In genomic region chr1:165576459-165577112, GRCm38 (mm10) we compare ENCODE assay signal across 25 mouse cellular contexts. TPM values are rescaled to one million over a fixed set of nuclear protein-coding genes. Genes with fewer than 3 reads are reported as not detected.
A peak's percentile ranks its signal among the peaks of the same experiment; 100 is the strongest.
DNase-seq lines count a peak whose midpoint lies in the region; ATAC-seq and TF ChIP-seq lines count a peak whose summit lies in the region.
"Had no signal": no experiment of that assay in that cellular context is flagged by ENCODE, and none has a peak within 500 bp of the region (broad histone marks: within the 10 kb centered on the region; RNA-seq: fewer than 3 reads in every experiment).

No protein-coding gene starts in this region.

- H3K27ac ChIP-seq in MEL (ENCODE audit: control insufficient read depth, low read depth, low read length) = peak overlapping the region; percentile 9; the same call in 1 of the 2 replicates
- H3K27ac ChIP-seq in kidney, embryonic 15.5 days = no peak overlapping the region
- H3K27ac ChIP-seq: embryonic facial prominence, embryonic 10.5 days; embryonic facial prominence, embryonic 12.5 days; forebrain, embryonic 13.5 days; forebrain, embryonic 15.5 days had no signal

- peak; percentile 61 to 63; a peak in 3 of 4 replicates for TF ChIP-seq EP300 in MEL (IDR thresholded peaks at IDR 0.05; ENCODE audit: low read depth in 1 of 2, low read length in 2 of 2)

- no peaks in the 10 kb centered on the region for H3K9me3 ChIP-seq in MEL (replicated peaks; ENCODE audit: insufficient read depth, low read length)
- H3K9me3 ChIP-seq in kidney, embryonic 15.5 days (replicated peaks) = peaks cover 3% of the 10 kb centered on the region; the same call in 1 of the 2 replicates
- H3K9me3 ChIP-seq: embryonic facial prominence, embryonic 10.5 days; embryonic facial prominence, embryonic 12.5 days; G1E had no signal

- no peak for TF ChIP-seq RAD21 in MEL (IDR thresholded peaks at IDR 0.05; ENCODE audit: low read depth, low read length)

- no peak for TF ChIP-seq CTCF in MEL (IDR thresholded peaks at IDR 0.05 in 2 of 3, conservative IDR thresholded peaks at IDR 0.05 in 1 of 3; ENCODE audit: control insufficient read depth in 1 of 3, insufficient read depth in 1 of 3, low read depth in 2 of 3, low read length in 3 of 3, poor library complexity in 1 of 3, severe bottlenecking in 1 of 3)
- TF ChIP-seq CTCF in lung, adult 2 months (IDR thresholded peaks at IDR 0.05; ENCODE audit: insufficient read depth, low read length) = no peak

- WGBS in lung, adult 2 months = 60% methylated on average over 9 of the region's 9 CpGs
- WGBS in kidney, embryonic 15.5 days = 72% methylated on average over 9 of the region's 9 CpGs

- H3K4me3 ChIP-seq in MEL (ENCODE audit: control insufficient read depth in 1 of 2, insufficient read depth in 1 of 2, low read depth in 2 of 2, low read length in 2 of 2) = peak overlapping the region in 1 of 2 experiments; percentile 25; a peak in 3 of 4 replicates
- no peak overlapping the region for H3K4me3 ChIP-seq in lung, adult 2 months (replicated peaks; ENCODE audit: extremely low read depth, low read depth, low read length)
- no peak overlapping the region for H3K4me3 ChIP-seq in kidney, embryonic 15.5 days (replicated peaks)
- H3K4me3 ChIP-seq: embryonic facial prominence, embryonic 10.5 days; embryonic facial prominence, embryonic 12.5 days; forebrain, embryonic 13.5 days; forebrain, embryonic 15.5 days had no signal

- no peaks in the 10 kb centered on the region; a peak in 2 of 4 replicates for H3K27me3 ChIP-seq in MEL (ENCODE audit: control insufficient read depth in 1 of 2, insufficient read depth in 2 of 2, low read length in 2 of 2)
- no peaks in the 10 kb centered on the region for H3K27me3 ChIP-seq in kidney, embryonic 15.5 days
- H3K27me3 ChIP-seq: CH12.LX; embryonic facial prominence, embryonic 12.5 days; forebrain, embryonic 13.5 days; forebrain, embryonic 15.5 days; Patski had no signal

- peak; percentile 67 for DNase-seq in MEL (ENCODE audit: low read depth, low spot score)
- DNase-seq in lung, adult 2 months = no peak
- no peak for DNase-seq in urinary bladder, adult 2 months (ENCODE audit: low spot score)
- no peak for DNase-seq in embryo, embryonic 10 days (ENCODE audit: low spot score)
- DNase-seq: adrenal gland, adult 8-10 months; adrenal gland, postnatal 14 days; adrenal gland, postnatal 36 days; cerebellum, adult 11-12 months; cerebellum, adult 2 months; cerebellum, adult 9-10 months; cerebellum, postnatal 10 days; cerebellum, postnatal 25 days; forebrain, postnatal 0 days had no signal

- H3K9ac ChIP-seq in MEL (ENCODE audit: control insufficient read depth, low read depth, low read length, poor library complexity, severe bottlenecking) = 0 out of 2 replicates have a peak overlapping the region, but pooled peaks have one; percentile 9
- no peak overlapping the region for H3K9ac ChIP-seq in kidney, embryonic 15.5 days
- H3K9ac ChIP-seq: embryonic facial prominence, embryonic 12.5 days; forebrain, embryonic 13.5 days; forebrain, embryonic 15.5 days; forebrain, postnatal 0 days had no signal

- peak; percentile 78 for ATAC-seq in common myeloid progenitor, adult 5-6 weeks (replicated peaks; ENCODE audit: low read depth, poor library complexity, severe bottlenecking)
- peak; percentile 62 for ATAC-seq in megakaryocyte progenitor cell, adult 5-6 weeks (replicated peaks; ENCODE audit: poor library complexity)
- ATAC-seq in kidney, embryonic 15.5 days (replicated peaks; ENCODE audit: low FRiP score) = no peak
- ATAC-seq: activated CD4-positive, CD25-positive, alpha-beta regulatory T cell, adult 4 months; CD4-positive, CD25-positive, alpha-beta regulatory T cell, adult 4 months; forebrain, embryonic 13.5 days; forebrain, embryonic 15.5 days; forebrain, postnatal 0 days; Patski had no signal

- H3K36me3 ChIP-seq in MEL (ENCODE audit: control insufficient read depth in 1 of 2, insufficient read depth in 2 of 2, low read length in 2 of 2) = peaks cover 0 to 2% of the 10 kb centered on the region in 2 experiments; a peak in 1 of 4 replicates
- H3K36me3 ChIP-seq in kidney, embryonic 15.5 days = no peaks in the 10 kb centered on the region
- H3K36me3 ChIP-seq: embryonic facial prominence, embryonic 10.5 days; embryonic facial prominence, embryonic 12.5 days; forebrain, embryonic 15.5 days; G1E had no signal

- no peak for TF ChIP-seq POLR2A in MEL (IDR thresholded peaks at IDR 0.05; ENCODE audit: control insufficient read depth in 1 of 2, insufficient read depth in 1 of 2, low read depth in 1 of 2, low read length in 2 of 2, poor library complexity in 1 of 2)
- TF ChIP-seq POLR2A in lung, adult 2 months (IDR thresholded peaks at IDR 0.05; ENCODE audit: borderline replicate concordance, extremely low read depth, low read depth, low read length) = no peak

- H3K79me2 ChIP-seq in MEL (ENCODE audit: control insufficient read depth, insufficient read depth, low read length, poor library complexity) = no peaks in the 10 kb centered on the region

- no peak overlapping the region for H3K4me2 ChIP-seq in kidney, embryonic 15.5 days
- H3K4me2 ChIP-seq: embryonic facial prominence, embryonic 12.5 days; forebrain, embryonic 13.5 days; forebrain, embryonic 15.5 days had no signal

- peaks cover 0 to 14% of the 10 kb centered on the region in 2 experiments; a peak in 1 of 4 replicates for H3K4me1 ChIP-seq in MEL (ENCODE audit: control insufficient read depth in 1 of 2, insufficient read depth in 2 of 2, low read length in 2 of 2)
- H3K4me1 ChIP-seq in lung, adult 2 months (ENCODE audit: control insufficient read depth, insufficient read depth, low read length) = no peaks in the 10 kb centered on the region
- no peaks in the 10 kb centered on the region for H3K4me1 ChIP-seq in kidney, embryonic 15.5 days
- H3K4me1 ChIP-seq: embryonic facial prominence, embryonic 10.5 days; embryonic facial prominence, embryonic 12.5 days; forebrain, embryonic 13.5 days; forebrain, embryonic 15.5 days had no signal

TF ChIP-seq in MEL, 35 proteins besides CTCF, POLR2A, EP300 and RAD21:
- TF ChIP-seq GABPA (IDR thresholded peaks at IDR 0.05; ENCODE audit: low read depth, low read length) (no peak), POLR2AphosphoS5 (IDR thresholded peaks at IDR 0.05; ENCODE audit: borderline replicate concordance, low read depth, low read length) (no peak), MXI1 (IDR thresholded peaks at IDR 0.05; ENCODE audit: low read depth, low read length) (no peak), TBP (IDR thresholded peaks at IDR 0.05; ENCODE audit: low read depth, low read length) (no peak), RCOR1 (IDR thresholded peaks at IDR 0.05; ENCODE audit: low read depth, low read length) (0 out of 2 replicates have a peak, but pooled peaks have one; percentile 42), JUND (IDR thresholded peaks at IDR 0.05; ENCODE audit: low read depth, low read length) (no peak), UBTF (IDR thresholded peaks at IDR 0.05; ENCODE audit: borderline replicate concordance, insufficient read depth, low read depth, low read length) (no peak), E2F4 (IDR thresholded peaks at IDR 0.05; ENCODE audit: borderline replicate concordance, low read depth, low read length) (no peak), MAX (IDR thresholded peaks at IDR 0.05; ENCODE audit: low read length) (no peak), ZKSCAN1 (IDR thresholded peaks at IDR 0.05; ENCODE audit: low read depth, low read length) (no peak), USF1 (IDR thresholded peaks at IDR 0.05; ENCODE audit: low read depth, low read length) (no peak), ETS1 (IDR thresholded peaks at IDR 0.05; ENCODE audit: low read depth, low read length) (0 out of 2 replicates have a peak, but pooled peaks have one; percentile 23), CHD2 (IDR thresholded peaks at IDR 0.05; ENCODE audit: low read length) (no peak), MYC (IDR thresholded peaks at IDR 0.05; ENCODE audit: low read depth, low read length) (peak; percentile 42; the same call in 1 of the 2 replicates), TCF12 (IDR thresholded peaks at IDR 0.05; ENCODE audit: low read depth, low read length) (peak; percentile 57), TAL1 (IDR thresholded peaks at IDR 0.05; ENCODE audit: low read length) (peak; percentile 68), SIN3A (IDR thresholded peaks at IDR 0.05; ENCODE audit: low read length) (0 out of 2 replicates have a peak, but pooled peaks have one; percentile 26), CHD1 (IDR thresholded peaks at IDR 0.05; ENCODE audit: low read depth, low read length) (no peak), ZMIZ1 (IDR thresholded peaks at IDR 0.05; ENCODE audit: low read depth, low read length) (no peak), GATA1 (IDR thresholded peaks at IDR 0.05; ENCODE audit: low read depth, low read length) (peak; percentile 12; the same call in 1 of the 2 replicates), NRF1 (IDR thresholded peaks at IDR 0.05; ENCODE audit: insufficient read depth, low read depth, low read length, poor library complexity, severe bottlenecking) (no peak), ZC3H11A (IDR thresholded peaks at IDR 0.05; ENCODE audit: low read depth, low read length) (no peak)

RNA-seq across cellular contexts. Expression of gene Mpzl1, which starts 57.8 kb away (rescaled TPM):
- total RNA-seq in MEL (2012; rRNA removed) = 3.2 and 3.8 TPM in 2 replicates
- 10 to 100 TPM in 1 of 2 experiments, not detected in 1; 19.8 TPM for polyA plus RNA-seq in MEL (2012; ENCODE audit: insufficient read depth in 1 of 2, insufficient read length in 2 of 2, low read depth in 1 of 2, low replicate concordance in 2 of 2, missing spikeins in 1 of 2)
- total RNA-seq in common myeloid progenitor, adult 5-6 weeks (2017) = 2.0 and 9.5 TPM in 2 replicates
- total RNA-seq in megakaryocyte progenitor cell, adult 5-6 weeks (2015) = 2.3 and 4.1 TPM in 2 replicates
- total RNA-seq in megakaryocyte progenitor cell, adult 5-6 weeks (2017) = 0.33 and 0.84 TPM in 2 replicates
- 33.6 and 47.2 TPM in 2 replicates for polyA plus RNA-seq in lung, adult 2 months (2012; rRNA removed)
- polyA plus RNA-seq in kidney, embryonic 15.5 days (2015; fragmentation: Nextera tagmentation; extraction: Ambion mirVana) = 203 and 207 TPM in 2 replicates
- 77.7 and 84.2 TPM in 2 replicates for polyA plus RNA-seq in urinary bladder, adult 2 months (2012; rRNA removed)
